Mouse (Mus musculus): ENCODE measurements around the gene Mxra8. TPM values are rescaled to one million over a fixed set of nuclear protein-coding genes. Genes with fewer than 3 reads are reported as not detected.

Mxra8 gene
- total RNA-seq, 2 experiments from 2014 or later = not detected

Other genes starting within 250 kb of the Mxra8 start
- gene Slc35e2, start 238.3 kb upstream of the Mxra8 start, total RNA-seq (2015; ENCODE audit: low replicate concordance) = 10.4 and 13.8 TPM in 2 replicates
- 7.6 and 13.2 TPM in 2 replicates for gene Slc35e2, start 238.3 kb upstream of the Mxra8 start, total RNA-seq (2017; ENCODE audit: low replicate concordance)
- 23.0 and 24.8 TPM in 2 replicates for gene Cdk11b, start 214.8 kb upstream of the Mxra8 start, total RNA-seq (2015; ENCODE audit: low replicate concordance)
- 20.7 and 51.7 TPM in 2 replicates for gene Cdk11b, start 214.8 kb upstream of the Mxra8 start, total RNA-seq (2017; ENCODE audit: low replicate concordance)
- not detected in 2 replicates for gene Gm10563, start 194.3 kb upstream of the Mxra8 start, total RNA-seq (2015; ENCODE audit: low replicate concordance)
- gene Gm10563, start 194.3 kb upstream of the Mxra8 start, total RNA-seq (2017; ENCODE audit: low replicate concordance) = not detected in 2 replicates
- 1.9 TPM in 1 of 2 replicates, not detected in the other for gene Mmp23, start 186.3 kb upstream of the Mxra8 start, total RNA-seq (2015; ENCODE audit: low replicate concordance)
- not detected in 2 replicates for gene Mmp23, start 186.3 kb upstream of the Mxra8 start, total RNA-seq (2017; ENCODE audit: low replicate concordance)
- gene Mib2, start 170.5 kb upstream of the Mxra8 start, total RNA-seq (2015; ENCODE audit: low replicate concordance) = 0.77 and 0.84 TPM in 2 replicates
- 2.1 and 3.2 TPM in 2 replicates for gene Mib2, start 170.5 kb upstream of the Mxra8 start, total RNA-seq (2017; ENCODE audit: low replicate concordance)
- not detected in 2 replicates for gene Fndc10, start 145.3 kb upstream of the Mxra8 start, total RNA-seq (2015; ENCODE audit: low replicate concordance)
- 0.09 TPM in 1 of 2 replicates, not detected in the other for gene Fndc10, start 145.3 kb upstream of the Mxra8 start, total RNA-seq (2017; ENCODE audit: low replicate concordance)
- gene Ssu72, start 134.9 kb upstream of the Mxra8 start, total RNA-seq (2015; ENCODE audit: low replicate concordance) = 35.9 and 37.1 TPM in 2 replicates
- 28.3 and 43.4 TPM in 2 replicates for gene Ssu72, start 134.9 kb upstream of the Mxra8 start, total RNA-seq (2017; ENCODE audit: low replicate concordance)
- gene Tmem240, start 104.9 kb upstream of the Mxra8 start, total RNA-seq (2015; ENCODE audit: low replicate concordance) = 0.19 TPM in 1 of 2 replicates, not detected in the other
- not detected in 2 replicates for gene Tmem240, start 104.9 kb upstream of the Mxra8 start, total RNA-seq (2017; ENCODE audit: low replicate concordance)
- gene Atad3a, start 78.6 kb upstream of the Mxra8 start, total RNA-seq (2015; ENCODE audit: low replicate concordance) = 4.6 and 14.0 TPM in 2 replicates
- gene Atad3a, start 78.6 kb upstream of the Mxra8 start, total RNA-seq (2017; ENCODE audit: low replicate concordance) = 11.9 and 17.4 TPM in 2 replicates
- not detected in 2 replicates for gene Vwa1, start 65.0 kb upstream of the Mxra8 start, total RNA-seq (2015; ENCODE audit: low replicate concordance)
- gene Vwa1, start 65.0 kb upstream of the Mxra8 start, total RNA-seq (2017; ENCODE audit: low replicate concordance) = not detected in 2 replicates
- 1.3 TPM in 1 of 2 replicates, not detected in the other for gene Tmem88b, start 53.8 kb upstream of the Mxra8 start, total RNA-seq (2015; ENCODE audit: low replicate concordance)
- 0.42 and 1.3 TPM in 2 replicates for gene Tmem88b, start 53.8 kb upstream of the Mxra8 start, total RNA-seq (2017; ENCODE audit: low replicate concordance)
- 2.5 TPM in 1 of 2 replicates, not detected in the other for gene Ankrd65, start 49.2 kb upstream of the Mxra8 start, total RNA-seq (2015; ENCODE audit: low replicate concordance)
- 1.7 and 4.3 TPM in 2 replicates for gene Ankrd65, start 49.2 kb upstream of the Mxra8 start, total RNA-seq (2017; ENCODE audit: low replicate concordance)
- gene Mrpl20, start 36.8 kb upstream of the Mxra8 start, total RNA-seq (2015; ENCODE audit: low replicate concordance) = 33.0 and 33.8 TPM in 2 replicates
- gene Mrpl20, start 36.8 kb upstream of the Mxra8 start, total RNA-seq (2017; ENCODE audit: low replicate concordance) = 18.9 and 45.0 TPM in 2 replicates
- gene Ccnl2, start 27.2 kb upstream of the Mxra8 start, total RNA-seq (2015; ENCODE audit: low replicate concordance) = 117 and 136 TPM in 2 replicates
- 187 and 202 TPM in 2 replicates for gene Ccnl2, start 27.2 kb upstream of the Mxra8 start, total RNA-seq (2017; ENCODE audit: low replicate concordance)
- gene Aurkaip1, start 8.4 kb upstream of the Mxra8 start, total RNA-seq (2015; ENCODE audit: low replicate concordance) = 25.0 and 35.9 TPM in 2 replicates
- 48.7 and 56.0 TPM in 2 replicates for gene Aurkaip1, start 8.4 kb upstream of the Mxra8 start, total RNA-seq (2017; ENCODE audit: low replicate concordance)
- 3.7 and 6.7 TPM in 2 replicates for gene Dvl1, start 7.7 kb downstream of the Mxra8 start, total RNA-seq (2015; ENCODE audit: low replicate concordance)
- 4.8 and 6.3 TPM in 2 replicates for gene Dvl1, start 7.7 kb downstream of the Mxra8 start, total RNA-seq (2017; ENCODE audit: low replicate concordance)
- gene Tas1r3, start 23.7 kb downstream of the Mxra8 start, total RNA-seq (2015; ENCODE audit: low replicate concordance) = not detected in 2 replicates
- gene Tas1r3, start 23.7 kb downstream of the Mxra8 start, total RNA-seq (2017; ENCODE audit: low replicate concordance) = 0.14 and 0.85 TPM in 2 replicates
- gene Cptp, start 29.8 kb downstream of the Mxra8 start, total RNA-seq (2015; ENCODE audit: low replicate concordance) = 1.5 and 1.7 TPM in 2 replicates
- gene Cptp, start 29.8 kb downstream of the Mxra8 start, total RNA-seq (2017; ENCODE audit: low replicate concordance) = 2.5 and 6.4 TPM in 2 replicates
- 5.6 and 10.0 TPM in 2 replicates for gene Ints11, start 29.9 kb downstream of the Mxra8 start, total RNA-seq (2015; ENCODE audit: low replicate concordance)
- gene Ints11, start 29.9 kb downstream of the Mxra8 start, total RNA-seq (2017; ENCODE audit: low replicate concordance) = 7.8 and 8.5 TPM in 2 replicates
- 2.3 and 5.9 TPM in 2 replicates for gene Pusl1, start 52.1 kb downstream of the Mxra8 start, total RNA-seq (2015; ENCODE audit: low replicate concordance)
- gene Pusl1, start 52.1 kb downstream of the Mxra8 start, total RNA-seq (2017; ENCODE audit: low replicate concordance) = 2.2 and 5.3 TPM in 2 replicates
- gene Acap3, start 52.1 kb downstream of the Mxra8 start, total RNA-seq (2015; ENCODE audit: low replicate concordance) = 5.6 and 10.0 TPM in 2 replicates
- 4.3 and 23.7 TPM in 2 replicates for gene Acap3, start 52.1 kb downstream of the Mxra8 start, total RNA-seq (2017; ENCODE audit: low replicate concordance)
- 9.4 and 19.4 TPM in 2 replicates for gene Ube2j2, start 104.2 kb downstream of the Mxra8 start, total RNA-seq (2015; ENCODE audit: low replicate concordance)
- 25.6 and 41.3 TPM in 2 replicates for gene Ube2j2, start 104.2 kb downstream of the Mxra8 start, total RNA-seq (2017; ENCODE audit: low replicate concordance)
- 99.9 and 100 TPM in 2 replicates for gene C1qtnf12, start 122.6 kb downstream of the Mxra8 start, total RNA-seq (2015; ENCODE audit: low replicate concordance)
- gene C1qtnf12, start 122.6 kb downstream of the Mxra8 start, total RNA-seq (2017; ENCODE audit: low replicate concordance) = 21.5 and 35.8 TPM in 2 replicates
- gene B3galt6, start 153.0 kb downstream of the Mxra8 start, total RNA-seq (2015; ENCODE audit: low replicate concordance) = 1.0 and 4.4 TPM in 2 replicates
- gene B3galt6, start 153.0 kb downstream of the Mxra8 start, total RNA-seq (2017; ENCODE audit: low replicate concordance) = 1.2 and 1.4 TPM in 2 replicates
- gene Sdf4, start 153.2 kb downstream of the Mxra8 start, total RNA-seq (2015; ENCODE audit: low replicate concordance) = 11.1 and 16.7 TPM in 2 replicates
- gene Sdf4, start 153.2 kb downstream of the Mxra8 start, total RNA-seq (2017; ENCODE audit: low replicate concordance) = 101 and 127 TPM in 2 replicates
- gene Tnfrsf4, start 174.2 kb downstream of the Mxra8 start, total RNA-seq (2015; ENCODE audit: low replicate concordance) = 5.2 TPM in 1 of 2 replicates, not detected in the other
- gene Tnfrsf4, start 174.2 kb downstream of the Mxra8 start, total RNA-seq (2017; ENCODE audit: low replicate concordance) = 5.5 TPM in 1 of 2 replicates, not detected in the other
- gene Tnfrsf18, start 186.5 kb downstream of the Mxra8 start, total RNA-seq (2015; ENCODE audit: low replicate concordance) = 16.5 TPM in 1 of 2 replicates, not detected in the other
- gene Tnfrsf18, start 186.5 kb downstream of the Mxra8 start, total RNA-seq (2017; ENCODE audit: low replicate concordance) = 2.3 and 2.9 TPM in 2 replicates
- not detected in 2 replicates for gene Ttll10, start 219.7 kb downstream of the Mxra8 start, total RNA-seq (2015; ENCODE audit: low replicate concordance)
- not detected in 2 replicates for gene Ttll10, start 219.7 kb downstream of the Mxra8 start, total RNA-seq (2017; ENCODE audit: low replicate concordance)

All from erythroblast, adult 5-6 weeks (primary cell).